In genomic region chr2:132455029-132455428, GRCm38 (mm10) we compare ENCODE assay signal across 12 mouse cellular contexts.
"Had no signal": no experiment of that assay in that cellular context is flagged by ENCODE, and none has a peak within 500 bp of the region (broad histone marks: within the 10 kb centered on the region; RNA-seq: fewer than 3 reads in every experiment).

No protein-coding gene starts in this region.

- DNase-seq: kidney, postnatal 10 days; layer of hippocampus, adult 9-11 months; layer of hippocampus, postnatal 36 days; lung, embryonic 14.5 days; lung, postnatal 10 days; lung, postnatal 4 days; thymus, adult 18-20 months; thymus, postnatal 14 days had no signal

- H3K9ac ChIP-seq: limb, embryonic 15.5 days; liver, embryonic 12.5 days; lung, embryonic 14.5 days; midbrain, embryonic 15.5 days had no signal

- H3K36me3 ChIP-seq: limb, embryonic 15.5 days; liver, embryonic 12.5 days; midbrain, embryonic 10.5 days; midbrain, embryonic 15.5 days had no signal

- H3K4me3 ChIP-seq: limb, embryonic 15.5 days; liver, embryonic 12.5 days; midbrain, embryonic 10.5 days; midbrain, embryonic 15.5 days had no signal

- H3K9me3 ChIP-seq: limb, embryonic 15.5 days; liver, embryonic 12.5 days; midbrain, embryonic 10.5 days; midbrain, embryonic 15.5 days had no signal

- H3K4me1 ChIP-seq: limb, embryonic 15.5 days; liver, embryonic 12.5 days had no signal

- H3K27me3 ChIP-seq: limb, embryonic 15.5 days; midbrain, embryonic 15.5 days had no signal

- H3K4me2 ChIP-seq: limb, embryonic 15.5 days; liver, embryonic 12.5 days; lung, embryonic 14.5 days; midbrain, embryonic 15.5 days had no signal

- H3K27ac ChIP-seq: limb, embryonic 15.5 days; liver, embryonic 12.5 days; midbrain, embryonic 10.5 days; midbrain, embryonic 15.5 days had no signal

- ATAC-seq: liver, embryonic 12.5 days; midbrain, embryonic 15.5 days had no signal
